ENCODE assay signal across 15 mouse cellular contexts in genomic region chr5:47036752-47037151, GRCm38 (mm10).
DNase-seq lines count a peak whose midpoint lies in the region; ATAC-seq and TF ChIP-seq lines count a peak whose summit lies in the region.
"Had no signal": no experiment of that assay in that cellular context is flagged by ENCODE, and none has a peak within 500 bp of the region (broad histone marks: within the 10 kb centered on the region; RNA-seq: fewer than 3 reads in every experiment).

No protein-coding gene starts in this region.

- 35% methylated on average over 1 of the region's 1 CpGs for WGBS in heart, postnatal 0 days
- WGBS in lung, postnatal 0 days = 32% methylated on average over 1 of the region's 1 CpGs

- H3K36me3 ChIP-seq in heart, postnatal 0 days (replicated peaks; ENCODE audit: control insufficient read depth, insufficient read depth, low read length) = no peaks in the 10 kb centered on the region
- H3K36me3 ChIP-seq in lung, postnatal 0 days (ENCODE audit: insufficient read depth, low read length) = no peaks in the 10 kb centered on the region
- H3K36me3 ChIP-seq: hindbrain, embryonic 12.5 days; neural tube, embryonic 13.5 days had no signal

- POLR2A ChIA-PET in Patski (lab: Charles Lee) = no interaction called here

- ATAC-seq in heart, postnatal 0 days (ENCODE audit: insufficient read depth, low read depth) = no peak
- no peak for ATAC-seq in lung, postnatal 0 days
- ATAC-seq in Patski = no peak
- ATAC-seq: CD4-positive, CD25-positive, alpha-beta regulatory T cell, adult 4 months had no signal

- no peaks in the 10 kb centered on the region for H3K4me1 ChIP-seq in heart, postnatal 0 days (ENCODE audit: control insufficient read depth, insufficient read depth)
- H3K4me1 ChIP-seq in lung, postnatal 0 days (ENCODE audit: insufficient read depth, low read depth, low read length) = no peaks in the 10 kb centered on the region
- H3K4me1 ChIP-seq: hindbrain, embryonic 12.5 days; neural tube, embryonic 13.5 days had no signal

- no peak for TF ChIP-seq EP300 in heart, postnatal 0 days (IDR thresholded peaks at IDR 0.05; ENCODE audit: low read depth)
- TF ChIP-seq EP300 in lung, postnatal 0 days (IDR thresholded peaks at IDR 0.05) = no peak

- no peaks in the 10 kb centered on the region for H3K9me3 ChIP-seq in heart, postnatal 0 days (replicated peaks; ENCODE audit: control insufficient read depth, low read length)
- no peaks in the 10 kb centered on the region for H3K9me3 ChIP-seq in lung, postnatal 0 days (ENCODE audit: low read length)
- H3K9me3 ChIP-seq: hindbrain, embryonic 12.5 days; neural tube, embryonic 13.5 days had no signal

- no peak for DNase-seq in heart, postnatal 0 days (ENCODE audit: low spot score)
- no peak for DNase-seq in heart, postnatal 14 days
- DNase-seq in lung, postnatal 0 days (ENCODE audit: low spot score) = no peak
- DNase-seq in lung, postnatal 25 days (ENCODE audit: low spot score) = no peak
- DNase-seq in Patski (ENCODE audit: low read depth, low spot score) = no peak
- DNase-seq in fibroblast of lung, adult 2 months (ENCODE audit: low read depth) = peak; percentile 14
- DNase-seq in spleen, adult 12 weeks (ENCODE audit: low spot score) = no peak
- DNase-seq in testis, postnatal 10 days (ENCODE audit: low spot score) = no peak
- DNase-seq: cerebellum, adult 9-11 months; kidney, adult 8-10 months; lung, postnatal 14 days; thymus, adult 2 months had no signal

- no peak overlapping the region for H3K4me3 ChIP-seq in heart, postnatal 0 days (ENCODE audit: low read depth, low read length)
- H3K4me3 ChIP-seq in lung, postnatal 0 days (ENCODE audit: low read depth, low read length) = no peak overlapping the region
- H3K4me3 ChIP-seq: hindbrain, embryonic 12.5 days; neural tube, embryonic 13.5 days had no signal

- intact Hi-C loops in heart, postnatal 14 days (cut with DNase I) = no loop called here

- TF ChIP-seq CTCF in heart, postnatal 0 days (IDR thresholded peaks at IDR 0.05; ENCODE audit: low read depth) = peak; percentile 14; the same call in 1 of the 2 replicates
- peak; percentile 49 for TF ChIP-seq CTCF in lung, postnatal 0 days (IDR thresholded peaks at IDR 0.05)
- TF ChIP-seq CTCF in Patski (IDR thresholded peaks at IDR 0.05) = peak; percentile 35

- CTCF ChIA-PET in Patski (lab: Charles Lee) = interaction anchor here (0.9 kb wide), 1 partner anchor 22 kb away, joined by 3 read pairs; no protein-coding TSS in a partner anchor

- in situ Hi-C loops in Patski (cut with MboI; ENCODE audit: low pct_unique_long_range_greater_than_20kb) = no loop called here

- no peak overlapping the region for H3K9ac ChIP-seq in heart, postnatal 0 days (replicated peaks; ENCODE audit: low read depth, low read length)
- H3K9ac ChIP-seq in lung, postnatal 0 days (replicated peaks; ENCODE audit: low read depth) = no peak overlapping the region
- H3K9ac ChIP-seq: hindbrain, embryonic 12.5 days; neural tube, embryonic 13.5 days had no signal

- no peaks in the 10 kb centered on the region for H3K27me3 ChIP-seq in heart, postnatal 0 days (ENCODE audit: control insufficient read depth, insufficient read depth, low read length)
- H3K27me3 ChIP-seq in lung, postnatal 0 days (replicated peaks; ENCODE audit: insufficient read depth, low read length) = no peaks in the 10 kb centered on the region
- H3K27me3 ChIP-seq in Patski = peaks cover 25% of the 10 kb centered on the region
- H3K27me3 ChIP-seq: hindbrain, embryonic 12.5 days; neural tube, embryonic 13.5 days had no signal

- no peak overlapping the region for H3K27ac ChIP-seq in heart, postnatal 0 days (ENCODE audit: low read depth)
- no peak overlapping the region for H3K27ac ChIP-seq in lung, postnatal 0 days (ENCODE audit: low read length)
- H3K27ac ChIP-seq: hindbrain, embryonic 12.5 days; neural tube, embryonic 13.5 days had no signal

- no peak overlapping the region for H3K4me2 ChIP-seq in heart, postnatal 0 days (ENCODE audit: low read depth, low read length)
- H3K4me2 ChIP-seq in lung, postnatal 0 days (replicated peaks; ENCODE audit: low read depth, low read length) = no peak overlapping the region
- H3K4me2 ChIP-seq: hindbrain, embryonic 12.5 days; neural tube, embryonic 13.5 days had no signal
